Mouse (Mus musculus): ENCODE results near the gene March10. TPM values are rescaled to one million over a fixed set of nuclear protein-coding genes. Genes with fewer than 3 reads are reported as not detected.

March10 gene
- polyA plus RNA-seq, 1 experiment, result 471 TPM

- no peak overlapping the region for H3K4me3 ChIP-seq (ENCODE audit: control insufficient read depth, low read depth, low read length)
- TF ChIP-seq CTCF (IDR thresholded peaks at IDR 0.05; ENCODE audit: control insufficient read depth, insufficient read depth, insufficient replicate concordance, low read depth, low read length), result no peak
- no peak for TF ChIP-seq POLR2A (IDR thresholded peaks at IDR 0.05; ENCODE audit: control insufficient read depth, low read depth, low read length)
- no peak overlapping the region for H3K27ac ChIP-seq (ENCODE audit: control insufficient read depth, insufficient read depth, low read depth, low read length)
- H3K27me3 ChIP-seq (ENCODE audit: control insufficient read depth, insufficient read depth, low read length), result no peaks in the 10 kb centered on the region
- H3K4me1 ChIP-seq (ENCODE audit: control insufficient read depth, insufficient read depth, low read length), result peaks cover 6% of the 10 kb centered on the region
- H3K36me3 ChIP-seq (ENCODE audit: control insufficient read depth, insufficient read depth, low read length), result no peaks in the 10 kb centered on the region
These were observed 142.9 kb downstream of the March10 start for GRCm38 (mm10) chr11:105313633-105314014.

DNA sequence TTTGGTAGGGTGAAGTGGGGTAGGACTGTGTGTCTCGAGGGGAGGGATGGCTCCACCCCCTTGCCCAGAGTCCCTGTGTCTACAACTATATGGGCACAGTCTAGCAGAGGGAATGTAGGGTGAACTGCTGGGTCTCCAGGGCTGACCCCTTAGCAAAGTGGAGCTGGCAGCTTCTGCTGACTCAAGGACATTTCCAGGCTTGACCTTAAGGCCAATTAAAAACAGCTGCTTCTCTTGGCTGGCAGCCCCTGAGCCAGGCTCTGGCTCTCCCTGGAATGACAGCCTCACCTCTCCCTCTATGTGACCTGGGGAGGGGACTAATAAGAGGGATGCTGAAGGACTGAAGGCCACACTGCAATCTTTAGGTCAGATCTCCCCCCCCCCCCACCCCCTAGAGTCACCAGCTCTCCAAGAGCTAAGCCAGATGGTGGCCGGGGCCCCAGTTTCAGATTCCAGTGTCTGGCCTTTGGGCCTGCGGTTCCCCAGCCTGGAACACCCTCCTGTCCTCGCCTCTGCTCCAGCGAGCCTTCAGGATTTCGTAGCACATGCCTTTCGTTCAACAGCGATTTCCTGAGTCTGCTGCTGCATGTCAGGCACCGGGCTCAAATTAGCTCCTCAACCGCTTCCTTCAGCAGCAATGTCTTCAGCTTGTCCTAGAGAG, 143.4 kb downstream of the March10 start:
- no peak overlapping the region for H3K27ac ChIP-seq (ENCODE audit: control insufficient read depth, insufficient read depth, low read depth, low read length)
- H3K4me1 ChIP-seq (ENCODE audit: control insufficient read depth, insufficient read depth, low read length), result peaks cover 6% of the 10 kb centered on the region
- no peak overlapping the region for H3K4me3 ChIP-seq (ENCODE audit: control insufficient read depth, low read depth, low read length)
- no peak for TF ChIP-seq CTCF (IDR thresholded peaks at IDR 0.05; ENCODE audit: control insufficient read depth, insufficient read depth, insufficient replicate concordance, low read depth, low read length)
- no peak for TF ChIP-seq POLR2A (IDR thresholded peaks at IDR 0.05; ENCODE audit: control insufficient read depth, low read depth, low read length)
- H3K27me3 ChIP-seq (ENCODE audit: control insufficient read depth, insufficient read depth, low read length), result no peaks in the 10 kb centered on the region
- no peaks in the 10 kb centered on the region for H3K36me3 ChIP-seq (ENCODE audit: control insufficient read depth, insufficient read depth, low read length)

GRCm38 (mm10) chr11:105312311-105312942, 144.1 kb downstream of the March10 start:
- no peaks in the 10 kb centered on the region for H3K27me3 ChIP-seq (ENCODE audit: control insufficient read depth, insufficient read depth, low read length)
- H3K4me3 ChIP-seq (ENCODE audit: control insufficient read depth, low read depth, low read length), result no peak overlapping the region
- TF ChIP-seq CTCF (IDR thresholded peaks at IDR 0.05; ENCODE audit: control insufficient read depth, insufficient read depth, insufficient replicate concordance, low read depth, low read length) (no peak), POLR2A (IDR thresholded peaks at IDR 0.05; ENCODE audit: control insufficient read depth, low read depth, low read length) (no peak)
- H3K36me3 ChIP-seq (ENCODE audit: control insufficient read depth, insufficient read depth, low read length), result no peaks in the 10 kb centered on the region
- peaks cover 6% of the 10 kb centered on the region for H3K4me1 ChIP-seq (ENCODE audit: control insufficient read depth, insufficient read depth, low read length)
- H3K27ac ChIP-seq (ENCODE audit: control insufficient read depth, insufficient read depth, low read depth, low read length), result no peak overlapping the region

DNA sequence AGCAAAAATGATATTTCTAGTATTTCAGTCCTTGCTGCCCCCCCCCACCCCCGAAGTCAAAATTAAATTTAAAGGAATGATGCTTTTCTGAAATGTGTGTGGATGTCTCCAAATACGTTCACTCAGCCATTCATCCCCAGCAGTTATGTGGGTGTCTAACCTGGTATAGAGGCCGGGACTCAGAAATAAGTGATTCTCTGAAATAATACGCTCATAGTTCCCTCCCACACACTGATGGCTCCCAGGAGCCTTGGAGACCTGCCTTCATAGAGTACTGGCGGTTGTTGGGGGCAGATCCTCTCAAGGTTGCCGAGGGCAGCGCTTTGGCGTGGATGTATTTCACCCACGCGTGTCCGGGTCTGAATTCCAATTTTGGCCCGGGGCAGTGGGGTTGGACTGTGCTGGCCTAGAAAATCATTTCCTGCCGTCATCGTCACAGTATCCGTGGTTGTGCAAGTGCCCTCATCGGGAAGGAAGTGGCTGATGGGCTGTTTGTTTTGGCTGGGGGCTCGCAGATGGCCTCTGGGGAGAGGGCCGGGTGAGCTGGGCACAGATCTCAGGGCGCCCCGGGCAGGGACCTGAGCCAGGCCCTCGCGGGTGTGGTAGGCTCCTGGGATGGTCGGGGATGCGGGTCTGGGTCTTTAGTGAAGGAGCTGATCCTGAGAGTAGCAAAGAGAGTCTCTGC, 145.1 kb downstream of the March10 start:
- Histone ChIP-seq H3K27me3 (ENCODE audit: control insufficient read depth, insufficient read depth, low read length) (no peaks in the 10 kb centered on the region), H3K27ac (ENCODE audit: control insufficient read depth, insufficient read depth, low read depth, low read length) (no peak overlapping the region), H3K4me3 (ENCODE audit: control insufficient read depth, low read depth, low read length) (peak overlapping the region; percentile 39), H3K36me3 (ENCODE audit: control insufficient read depth, insufficient read depth, low read length) (no peaks in the 10 kb centered on the region), H3K4me1 (ENCODE audit: control insufficient read depth, insufficient read depth, low read length) (peaks cover 6% of the 10 kb centered on the region)
- TF ChIP-seq POLR2A (IDR thresholded peaks at IDR 0.05; ENCODE audit: control insufficient read depth, low read depth, low read length) (no peak), CTCF (IDR thresholded peaks at IDR 0.05; ENCODE audit: control insufficient read depth, insufficient read depth, insufficient replicate concordance, low read depth, low read length) (no peak)

Other genes starting within 250 kb of the March10 start
- gene Mrc2, start 164.1 kb downstream of the March10 start, polyA plus RNA-seq (2012; rRNA removed), result 1.2 and 1.5 TPM in 2 replicates
- 6.2 TPM in 2 replicates for gene Tanc2, start 133.3 kb upstream of the March10 start, polyA plus RNA-seq (2012; rRNA removed)

Data from testis, adult 2 months (tissue).